Mouse (Mus musculus): ENCODE results near the gene Taf12.

Gene Taf12

DNA sequence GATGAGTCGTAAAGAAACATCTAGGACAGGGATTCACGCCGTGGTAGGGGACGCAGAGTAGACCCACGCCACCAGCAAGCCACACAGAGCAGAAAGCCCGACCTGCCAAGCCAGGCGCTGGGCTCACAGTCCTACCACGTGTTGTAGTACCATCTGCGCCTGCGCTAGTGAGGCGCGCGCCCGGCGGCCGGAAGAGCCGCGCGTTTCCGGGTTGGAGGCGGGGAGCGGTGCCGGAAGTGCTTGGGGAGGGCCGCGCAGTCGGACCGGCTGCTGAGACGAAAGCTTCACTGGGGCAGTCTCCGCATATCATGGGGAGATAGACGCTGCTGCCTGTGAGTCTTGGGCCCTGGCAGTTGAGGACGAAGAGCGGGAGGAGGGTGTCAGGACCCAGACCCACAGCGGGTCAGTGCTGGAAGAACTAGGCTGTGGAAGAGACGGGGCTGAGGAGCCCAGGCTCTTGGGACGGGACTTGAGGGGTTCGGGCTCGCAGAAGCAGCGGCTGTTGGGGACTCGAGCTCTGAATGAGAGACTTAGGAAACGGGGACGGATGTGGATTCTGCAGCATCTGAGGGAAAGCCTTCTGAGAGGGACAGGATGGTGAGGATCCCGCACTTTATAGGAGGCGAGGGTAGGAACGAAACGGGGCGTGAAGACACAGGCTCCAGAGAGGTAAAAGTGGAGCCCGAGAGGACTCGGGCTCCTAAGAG lies at the start of gene Taf12:
Gene Taf12 (plus strand): TSS at position 220 of the 707 bp plus-strand sequence.
- DNase-seq (ENCODE audit: low read depth, low spot score): peak; percentile 97

DNA sequence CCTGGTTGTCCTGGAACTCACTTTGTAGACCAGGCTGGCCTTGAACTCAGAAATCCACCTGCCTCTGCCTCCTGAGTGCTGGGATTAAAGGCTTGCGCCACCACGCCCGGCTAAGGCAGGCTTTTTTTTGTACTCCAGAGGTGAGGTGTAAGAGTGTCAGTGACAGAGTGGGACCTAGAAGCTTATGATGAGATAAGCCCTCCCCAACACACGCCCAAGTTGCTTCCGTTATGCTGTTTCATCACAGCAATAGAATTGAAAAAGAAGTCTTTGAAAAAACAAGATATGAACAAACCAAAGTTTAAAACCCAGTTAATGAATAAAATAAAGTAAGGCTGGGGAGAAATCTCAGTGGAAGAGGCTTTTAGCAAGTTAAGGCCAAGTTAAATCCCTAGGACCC lies 43.8 kb upstream of the Taf12 start:
- no peak for DNase-seq (ENCODE audit: low read depth, low spot score)

- DNase-seq (ENCODE audit: low read depth, low spot score): no peak
Measured at GRCm38 (mm10) chr4:132234710-132235109, 39.5 kb upstream of the Taf12 start.

DNA sequence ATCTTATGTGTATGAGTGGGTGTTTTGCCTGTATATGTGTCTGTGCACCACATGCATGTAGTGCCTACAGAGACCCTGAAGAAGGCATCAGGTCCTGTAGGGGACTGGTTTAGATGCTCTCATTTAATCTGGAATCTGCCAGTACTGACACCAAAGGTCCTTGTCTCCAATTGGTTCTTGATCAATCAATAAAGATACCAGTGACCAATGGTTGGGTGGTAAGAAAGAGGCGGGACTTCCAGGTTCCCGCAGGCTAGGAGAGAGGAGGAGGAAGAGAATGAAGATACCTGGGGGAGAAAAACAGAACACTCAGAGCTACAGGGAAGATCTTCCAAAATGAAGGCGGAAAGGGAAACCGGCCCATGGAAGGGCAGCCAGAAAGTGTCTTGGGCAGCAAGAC lies 35.8 kb upstream of the Taf12 start:
- DNase-seq (ENCODE audit: low read depth, low spot score): no peak

- no peak for DNase-seq (ENCODE audit: low read depth, low spot score)
Measured at GRCm38 (mm10) chr4:132240367-132240766, 33.8 kb upstream of the Taf12 start.

GRCm38 (mm10) chr4:132241208-132241607 lies 33.0 kb upstream of the Taf12 start:
- no peak for DNase-seq (ENCODE audit: low read depth, low spot score)

DNA sequence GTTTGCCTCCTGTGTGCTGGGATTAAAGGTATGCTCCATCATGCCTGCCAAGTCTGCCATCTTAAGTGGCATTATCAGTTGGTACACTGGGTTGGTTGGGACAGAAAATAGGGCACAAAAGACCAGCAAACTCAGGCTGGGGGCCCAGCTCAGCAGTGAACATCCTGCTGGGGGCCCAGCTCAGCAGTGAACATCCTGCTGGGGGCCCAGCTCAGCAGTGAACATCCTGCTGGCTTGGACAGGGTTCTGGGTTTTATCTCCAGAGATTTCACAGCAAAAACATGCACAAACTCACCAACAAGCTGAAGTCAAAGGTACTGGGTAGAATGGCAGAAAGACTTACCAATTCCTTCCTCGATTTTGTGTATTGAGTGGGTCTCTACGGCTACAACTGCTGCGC lies 28.5 kb upstream of the Taf12 start:
- no peak for DNase-seq (ENCODE audit: low read depth, low spot score)

DNA sequence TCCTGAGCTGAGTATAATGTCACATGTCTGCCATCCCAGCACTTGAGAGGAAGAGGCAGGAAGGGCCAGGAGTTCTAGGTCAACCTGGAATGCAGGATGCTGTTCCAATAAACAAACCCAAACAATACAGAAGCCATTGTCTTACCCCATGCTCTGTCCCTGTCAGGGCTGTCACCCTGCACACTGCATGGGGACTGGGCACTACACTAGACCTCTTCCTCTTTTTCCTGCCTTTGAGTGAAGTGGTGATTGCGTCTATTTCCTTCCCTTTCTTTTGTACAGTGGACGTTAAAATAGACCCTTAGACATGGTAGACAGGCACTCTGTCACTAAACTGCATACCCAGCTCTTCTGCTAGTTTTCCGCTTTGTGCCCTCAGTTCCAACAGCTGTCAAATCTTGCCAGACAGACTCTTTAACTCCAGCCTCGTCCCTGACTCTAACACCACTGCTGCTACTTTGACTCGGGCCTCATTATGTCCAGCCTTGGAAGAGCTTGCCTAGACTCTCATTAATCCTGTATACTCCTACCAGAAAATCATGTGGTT lies 26.7 kb upstream of the Taf12 start:
- DNase-seq (ENCODE audit: low read depth, low spot score): no peak

- DNase-seq (ENCODE audit: low read depth, low spot score): no peak
Measured at GRCm38 (mm10) chr4:132251596-132251995, 22.6 kb upstream of the Taf12 start.

- no peak for DNase-seq (ENCODE audit: low read depth, low spot score)
Measured at GRCm38 (mm10) chr4:132253128-132253527, 21.0 kb upstream of the Taf12 start.

DNA sequence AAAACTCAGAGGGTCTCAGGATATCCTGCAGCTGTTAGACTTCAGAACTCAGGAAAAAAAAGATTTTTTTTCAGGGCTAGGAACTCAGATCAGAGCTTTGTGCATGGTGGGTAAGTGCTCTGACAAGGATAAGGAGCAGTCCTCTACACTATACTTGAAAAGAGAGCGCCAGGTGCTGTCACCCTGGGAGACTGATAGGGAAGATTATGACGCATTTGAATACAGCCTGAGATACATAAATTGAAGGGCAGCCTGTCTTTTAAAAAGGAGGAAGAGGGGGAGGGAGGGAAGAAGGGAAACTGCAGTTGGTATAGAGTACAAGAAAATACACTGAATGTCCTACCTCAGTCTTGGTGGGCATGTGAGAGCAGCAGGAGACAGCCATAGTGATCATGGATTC lies 20.6 kb upstream of the Taf12 start:
- no peak for DNase-seq (ENCODE audit: low read depth, low spot score)

DNA sequence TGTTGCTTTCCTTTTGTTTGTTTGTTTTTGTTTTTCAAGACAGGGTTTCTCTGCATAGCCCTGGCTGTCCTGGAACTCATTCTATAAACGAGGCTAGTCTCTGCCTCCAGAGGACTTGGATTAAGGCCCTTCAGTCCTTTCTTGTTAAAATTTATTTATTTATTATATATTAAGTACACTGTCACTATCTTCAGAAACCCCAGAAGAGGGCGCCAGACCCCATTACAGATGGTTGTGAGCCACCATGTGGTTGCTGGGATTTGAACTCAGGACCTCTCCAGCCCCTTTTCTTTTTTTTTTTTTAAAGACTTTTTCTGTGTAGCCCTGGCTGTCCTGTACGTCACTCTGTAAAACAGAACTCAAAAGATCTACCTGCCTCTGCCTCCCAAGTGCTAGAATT lies 19.2 kb upstream of the Taf12 start:
- peak; percentile 29 for DNase-seq (ENCODE audit: low read depth, low spot score)

DNA sequence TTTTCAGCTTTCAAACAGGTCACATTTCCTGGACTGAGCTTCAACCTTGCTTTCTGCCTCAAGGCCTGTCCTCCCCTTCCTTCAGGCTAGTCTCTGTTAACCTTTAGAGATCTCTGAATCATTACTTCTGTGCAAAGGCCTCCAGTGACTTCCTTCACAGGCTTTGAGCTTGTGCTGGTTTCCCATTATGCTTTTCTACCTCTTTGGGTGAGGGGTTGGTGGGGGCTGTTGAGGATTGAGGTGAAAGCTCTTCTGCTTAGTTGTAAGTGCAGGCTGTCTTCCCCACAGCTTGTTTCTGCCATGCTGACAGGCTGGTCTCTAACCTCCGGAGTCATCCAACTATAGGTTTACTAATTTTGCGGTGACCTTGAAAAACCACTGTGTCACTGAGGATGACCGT lies 17.8 kb upstream of the Taf12 start:
- no peak for DNase-seq (ENCODE audit: low read depth, low spot score)

GRCm38 (mm10) chr4:132259248-132259647 lies 14.9 kb upstream of the Taf12 start:
- no peak for DNase-seq (ENCODE audit: low read depth, low spot score)

- peak; percentile 81 for DNase-seq (ENCODE audit: low read depth, low spot score)
Measured at GRCm38 (mm10) chr4:132260404-132261379, 13.5 kb upstream of the Taf12 start.

- DNase-seq (ENCODE audit: low read depth, low spot score): peak; percentile 82
Measured at GRCm38 (mm10) chr4:132261514-132262357, 12.4 kb upstream of the Taf12 start, which contains the start of gene Gmeb1. TSS of gene Gmeb1 (minus strand) at chr4:132261602.

- DNase-seq (ENCODE audit: low read depth, low spot score): peak; percentile 24
Measured at GRCm38 (mm10) chr4:132262358-132262616, 11.9 kb upstream of the Taf12 start.

GRCm38 (mm10) chr4:132263313-132263712 lies 10.9 kb upstream of the Taf12 start:
- DNase-seq (ENCODE audit: low read depth, low spot score): no peak

GRCm38 (mm10) chr4:132266835-132267349 lies 7.3 kb upstream of the Taf12 start:
- DNase-seq (ENCODE audit: low read depth, low spot score): no peak

- peak; percentile 76 for DNase-seq (ENCODE audit: low read depth, low spot score)
Measured at GRCm38 (mm10) chr4:132268871-132269739, 5.1 kb upstream of the Taf12 start.
